Mouse (Mus musculus) cortical plate, adult 2 months (tissue): ENCODE measurements around the gene Pou2af1.

Experiments used
- CTCF ChIP-seq: fragments of 200-500 bp; IDR thresholded peaks from 2 replicates; pipeline ENCODE4 v1.5.1; 2011; ENCODE audit warnings: mild to moderate bottlenecking, control low read depth, low read length; ENCODE audit not compliant: insufficient read depth; ENCODE audit errors: extremely low read depth
- POLR2A ChIP-seq: fragments of 200-500 bp; IDR thresholded peaks from 2 replicates; pipeline ENCODE4 v1.6.1; 2011; ENCODE audit warnings: mild to moderate bottlenecking, low read length, control low read depth; ENCODE audit not compliant: insufficient read depth; ENCODE audit errors: extremely low read depth

- TF ChIP-seq CTCF (no peak), POLR2A (no peak)
Observed at GRCm38 (mm10) chr9:51230701-51231389, 17.3 kb downstream of the Pou2af1 start.
